Mouse (Mus musculus): Measurements from ENCODE around the gene E430018J23Rik. TPM values are rescaled to one million over a fixed set of nuclear protein-coding genes. Genes with fewer than 3 reads are reported as not detected.
"Not testable (repeated sequence)": the region's sequence is repeated elsewhere in the genome, so short reads cannot be mapped to it uniquely, and the experiment has no call there.

E430018J23Rik gene
- polyA plus RNA-seq, 1 experiment from 2014 or later = 5.5 TPM

GRCm38 (mm10) chr7:127411418-127411817 is 18.0 kb upstream of the E430018J23Rik start:
- Histone ChIP-seq H3K4me1 (ENCODE audit: control insufficient read depth, insufficient read depth, low read length) (no peaks in the 10 kb centered on the region), H3K4me3 (replicated peaks; ENCODE audit: low read depth, low read length) (no peak overlapping the region), H3K36me3 (ENCODE audit: control insufficient read depth, insufficient read depth, low read length) (no peaks in the 10 kb centered on the region), H3K9me3 (ENCODE audit: control insufficient read depth, low read length) (no peaks in the 10 kb centered on the region), H3K9ac (replicated peaks; ENCODE audit: low read length) (no peak overlapping the region), H3K27me3 (ENCODE audit: control insufficient read depth, insufficient read depth, low read length) (no peaks in the 10 kb centered on the region), H3K4me2 (ENCODE audit: low read length) (no peak overlapping the region), H3K27ac (replicated peaks; ENCODE audit: low read depth, low read length) (no peak overlapping the region)
- no peak for ATAC-seq (ENCODE audit: low FRiP score, low TSS enrichment)
- 81% methylated on average over 2 of the region's 2 CpGs for WGBS
- DNase-seq = no peak

- WGBS = 6% methylated on average over 40 of the region's 40 CpGs
- DNase-seq (peak; percentile 92), ATAC-seq (ENCODE audit: low FRiP score, low TSS enrichment) (peak; percentile 78)
- not testable (repeated sequence) for H3K27me3 ChIP-seq (ENCODE audit: control insufficient read depth, insufficient read depth, low read length); H3K36me3 ChIP-seq (ENCODE audit: control insufficient read depth, insufficient read depth, low read length); H3K9me3 ChIP-seq (ENCODE audit: control insufficient read depth, low read length); H3K4me1 ChIP-seq (ENCODE audit: control insufficient read depth, insufficient read depth, low read length)
- H3K9ac ChIP-seq (replicated peaks; ENCODE audit: low read length) = peak within 1 kb of the TSS; percentile 70
- H3K4me3 ChIP-seq (replicated peaks; ENCODE audit: low read depth, low read length) = peak within 1 kb of the TSS; percentile 48
- H3K27ac ChIP-seq (replicated peaks; ENCODE audit: low read depth, low read length) = peak within 1 kb of the TSS; percentile 74
- peak within 1 kb of the TSS; percentile 83 for H3K4me2 ChIP-seq (ENCODE audit: low read length)
Observed at GRCm38 (mm10) chr7:127406002-127406987, 12.9 kb upstream of the E430018J23Rik start, which contains the start of gene Zfp764. Zfp764 (minus strand) TSS chr7:127406822.

GRCm38 (mm10) chr7:127404101-127404500 is 10.7 kb upstream of the E430018J23Rik start:
- not testable (repeated sequence) for H3K27me3 ChIP-seq (ENCODE audit: control insufficient read depth, insufficient read depth, low read length); DNase-seq; H3K36me3 ChIP-seq (ENCODE audit: control insufficient read depth, insufficient read depth, low read length); H3K9ac ChIP-seq (replicated peaks; ENCODE audit: low read length); H3K27ac ChIP-seq (replicated peaks; ENCODE audit: low read depth, low read length); H3K4me2 ChIP-seq (ENCODE audit: low read length); H3K4me1 ChIP-seq (ENCODE audit: control insufficient read depth, insufficient read depth, low read length); H3K9me3 ChIP-seq (ENCODE audit: control insufficient read depth, low read length); H3K4me3 ChIP-seq (replicated peaks; ENCODE audit: low read depth, low read length); ATAC-seq (ENCODE audit: low FRiP score, low TSS enrichment)
- WGBS = 97% methylated on average over 6 of the region's 6 CpGs

- Histone ChIP-seq H3K27me3 (ENCODE audit: control insufficient read depth, insufficient read depth, low read length) (no peaks in the 10 kb centered on the region), H3K4me3 (replicated peaks; ENCODE audit: low read depth, low read length) (no peak overlapping the region), H3K36me3 (ENCODE audit: control insufficient read depth, insufficient read depth, low read length) (no peaks in the 10 kb centered on the region), H3K4me2 (ENCODE audit: low read length) (no peak overlapping the region), H3K27ac (replicated peaks; ENCODE audit: low read depth, low read length) (no peak overlapping the region), H3K4me1 (ENCODE audit: control insufficient read depth, insufficient read depth, low read length) (no peaks in the 10 kb centered on the region), H3K9ac (replicated peaks; ENCODE audit: low read length) (no peak overlapping the region), H3K9me3 (ENCODE audit: control insufficient read depth, low read length) (no peaks in the 10 kb centered on the region)
- DNase-seq = no peak
- WGBS = 55% methylated on average over 2 of the region's 2 CpGs
- no peak for ATAC-seq (ENCODE audit: low FRiP score, low TSS enrichment)
Observed at GRCm38 (mm10) chr7:127402980-127403379, 9.6 kb upstream of the E430018J23Rik start.

GRCm38 (mm10) chr7:127400355-127400754 is 6.9 kb upstream of the E430018J23Rik start:
- Histone ChIP-seq H3K4me1 (ENCODE audit: control insufficient read depth, insufficient read depth, low read length) (no peaks in the 10 kb centered on the region), H3K4me3 (replicated peaks; ENCODE audit: low read depth, low read length) (no peak overlapping the region), H3K9me3 (ENCODE audit: control insufficient read depth, low read length) (no peaks in the 10 kb centered on the region), H3K36me3 (ENCODE audit: control insufficient read depth, insufficient read depth, low read length) (no peaks in the 10 kb centered on the region), H3K27me3 (ENCODE audit: control insufficient read depth, insufficient read depth, low read length) (no peaks in the 10 kb centered on the region), H3K27ac (replicated peaks; ENCODE audit: low read depth, low read length) (no peak overlapping the region), H3K9ac (replicated peaks; ENCODE audit: low read length) (no peak overlapping the region), H3K4me2 (ENCODE audit: low read length) (no peak overlapping the region)
- DNase-seq = no peak
- ATAC-seq (ENCODE audit: low FRiP score, low TSS enrichment) = no peak
- 68% methylated on average over 3 of the region's 3 CpGs for WGBS

GRCm38 (mm10) chr7:127393944-127394333 is 510 bp upstream of the E430018J23Rik start:
- ATAC-seq (ENCODE audit: low FRiP score, low TSS enrichment) (no peak), DNase-seq (no peak)
- Histone ChIP-seq H3K4me2 (ENCODE audit: low read length) (peak overlapping the region; percentile 71), H3K27me3 (ENCODE audit: control insufficient read depth, insufficient read depth, low read length) (no peaks in the 10 kb centered on the region), H3K4me3 (replicated peaks; ENCODE audit: low read depth, low read length) (peak overlapping the region; percentile 69), H3K9ac (replicated peaks; ENCODE audit: low read length) (peak overlapping the region; percentile 53; the same call in 1 of the 2 replicates), H3K9me3 (ENCODE audit: control insufficient read depth, low read length) (no peaks in the 10 kb centered on the region), H3K27ac (replicated peaks; ENCODE audit: low read depth, low read length) (peak overlapping the region; percentile 88), H3K36me3 (ENCODE audit: control insufficient read depth, insufficient read depth, low read length) (peaks cover 6% of the 10 kb centered on the region; the same call in 1 of the 2 replicates), H3K4me1 (ENCODE audit: control insufficient read depth, insufficient read depth, low read length) (peaks cover 14% of the 10 kb centered on the region)
- WGBS = 28% methylated on average over 7 of the region's 7 CpGs

GRCm38 (mm10) chr7:127392251-127392824 is 1.1 kb downstream of the E430018J23Rik start:
- 87% methylated on average over 8 of the region's 8 CpGs for WGBS
- no peak for DNase-seq
- peak overlapping the region; percentile 71 for H3K4me2 ChIP-seq (ENCODE audit: low read length)

GRCm38 (mm10) chr7:127391538-127391937 is 1.9 kb downstream of the E430018J23Rik start:
- 95% methylated on average over 16 of the region's 16 CpGs for WGBS
- no peak overlapping the region for H3K4me2 ChIP-seq (ENCODE audit: low read length)
- H3K4me3 ChIP-seq (replicated peaks; ENCODE audit: low read depth, low read length) = no peak overlapping the region
- peaks cover 6% of the 10 kb centered on the region; the same call in 1 of the 2 replicates for H3K36me3 ChIP-seq (ENCODE audit: control insufficient read depth, insufficient read depth, low read length)
- H3K4me1 ChIP-seq (ENCODE audit: control insufficient read depth, insufficient read depth, low read length) = peaks cover 14% of the 10 kb centered on the region
- H3K27ac ChIP-seq (replicated peaks; ENCODE audit: low read depth, low read length) = no peak overlapping the region
- no peaks in the 10 kb centered on the region for H3K27me3 ChIP-seq (ENCODE audit: control insufficient read depth, insufficient read depth, low read length)
- no peaks in the 10 kb centered on the region for H3K9me3 ChIP-seq (ENCODE audit: control insufficient read depth, low read length)
- DNase-seq = no peak
- no peak overlapping the region for H3K9ac ChIP-seq (replicated peaks; ENCODE audit: low read length)
- no peak for ATAC-seq (ENCODE audit: low FRiP score, low TSS enrichment)

More at GRCm38 (mm10) chr7:127392251-127392824, 1.1 kb downstream of the E430018J23Rik start:
- H3K36me3 ChIP-seq (ENCODE audit: control insufficient read depth, insufficient read depth, low read length) = peaks cover 6% of the 10 kb centered on the region; the same call in 1 of the 2 replicates
- H3K9me3 ChIP-seq (ENCODE audit: control insufficient read depth, low read length) = no peaks in the 10 kb centered on the region
- H3K4me1 ChIP-seq (ENCODE audit: control insufficient read depth, insufficient read depth, low read length) = peaks cover 14% of the 10 kb centered on the region
- no peak for ATAC-seq (ENCODE audit: low FRiP score, low TSS enrichment)
- H3K9ac ChIP-seq (replicated peaks; ENCODE audit: low read length) = peak overlapping the region; percentile 79
- no peak overlapping the region for H3K27ac ChIP-seq (replicated peaks; ENCODE audit: low read depth, low read length)
- H3K27me3 ChIP-seq (ENCODE audit: control insufficient read depth, insufficient read depth, low read length) = no peaks in the 10 kb centered on the region
- peak overlapping the region; percentile 69 for H3K4me3 ChIP-seq (replicated peaks; ENCODE audit: low read depth, low read length)
